Mouse (Mus musculus) left cerebral cortex, postnatal 14 days (tissue): ENCODE measurements around the gene Rassf1. TPM values are rescaled to one million over a fixed set of nuclear protein-coding genes. Genes with fewer than 3 reads are reported as not detected.

Experiments
- DNase-seq, 2 experiments: peaks; one replicate each; pipeline ENCODE4 v3.0.0; 2021 to 2022; ENCODE audit warnings: low spot score in 2 of 2, mixed read lengths in 1 of 2
- intact Hi-C: fragments of 180-260 bp; cut with DNase I; formaldehyde crosslinking; loops from one replicate; pipeline ENCODE4 v1.15.1; 2025
- total RNA-seq, 2 experiments: library from RNA; stranded (reverse); gene quantifications; 2 replicates each; pipeline ENCODE4 v1.2.3; 2021

Gene Rassf1
- total RNA-seq, 2 experiments from 2014 or later: 14.0 to 14.6 TPM

- intact Hi-C loops: no loop called here
Observed at GRCm38 (mm10) chr9:107593101-107593976, 42.0 kb downstream of the Rassf1 start.

GRCm38 (mm10) chr9:107594281-107595062, 43.1 kb downstream of the Rassf1 start:
- intact Hi-C loops: no loop called here
- no peak for DNase-seq

More at GRCm38 (mm10) chr9:107593101-107593976, 42.0 kb downstream of the Rassf1 start:
- no peak for DNase-seq

DNA sequence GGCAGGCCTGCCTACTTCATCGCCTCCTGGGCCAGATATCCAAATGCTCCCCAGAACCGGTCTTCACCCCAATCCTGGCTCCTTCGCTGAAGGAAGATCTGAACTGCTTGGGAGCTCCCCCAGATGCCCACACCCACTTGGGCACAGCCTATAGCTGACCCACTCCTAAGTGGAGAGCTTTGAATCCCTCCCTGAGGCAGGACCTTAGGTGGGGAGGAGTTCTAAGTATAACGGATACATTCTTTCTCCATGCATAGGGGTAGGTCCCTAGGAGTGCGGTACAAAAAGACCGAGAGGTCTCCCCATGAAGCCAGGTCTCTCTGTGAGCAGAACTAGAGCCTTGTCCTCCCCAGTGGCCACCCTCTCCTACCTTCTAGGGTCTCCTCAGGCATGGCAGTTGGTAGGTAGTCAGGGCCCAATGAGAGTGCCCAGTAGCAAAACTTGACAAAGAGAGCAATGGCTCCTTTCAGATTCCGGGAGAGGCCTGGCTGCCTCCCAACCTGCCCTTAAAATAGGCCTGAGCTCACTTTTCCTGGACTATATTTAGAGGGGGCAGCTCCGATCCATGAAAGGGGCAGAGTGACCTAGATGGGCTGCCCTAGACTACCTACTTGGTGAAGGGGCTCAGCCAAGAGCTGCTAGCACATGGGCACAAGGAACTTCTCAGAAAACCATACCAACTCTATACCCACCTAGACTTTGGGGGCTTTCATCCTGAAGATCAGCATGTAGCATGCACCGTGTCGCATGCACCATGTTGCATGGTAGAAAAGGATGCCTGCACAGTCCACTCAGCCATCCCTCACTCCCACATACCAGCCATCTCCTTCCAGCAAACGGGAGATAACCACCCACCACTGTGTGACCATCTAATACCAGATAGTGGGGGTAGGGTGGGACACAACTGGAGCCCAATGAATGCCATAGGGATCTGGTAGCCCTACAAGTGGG, 45.5 kb downstream of the Rassf1 start:
- intact Hi-C loops: no loop called here
- no peak for DNase-seq

DNA sequence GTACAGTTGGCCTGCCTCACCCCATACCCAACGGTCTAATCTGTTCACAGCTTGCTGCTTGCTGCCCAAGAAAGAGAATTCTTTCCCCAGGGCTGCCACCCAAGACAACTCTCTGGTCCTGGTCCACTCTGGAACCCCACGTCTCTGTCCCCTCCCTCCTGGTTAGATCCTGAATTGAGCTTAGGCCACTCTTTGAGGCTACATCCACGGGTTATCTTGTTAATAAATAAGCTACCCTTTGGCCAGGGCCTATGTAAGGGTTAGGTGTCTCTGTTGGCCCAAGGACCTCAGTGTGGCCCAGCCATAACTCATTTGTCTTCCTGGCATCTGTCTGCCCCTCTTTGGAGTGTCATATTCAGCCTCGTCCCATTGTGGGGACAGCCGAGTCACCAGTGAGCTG, 47.0 kb downstream of the Rassf1 start:
- no peak for DNase-seq
- intact Hi-C loops: no loop called here

DNA sequence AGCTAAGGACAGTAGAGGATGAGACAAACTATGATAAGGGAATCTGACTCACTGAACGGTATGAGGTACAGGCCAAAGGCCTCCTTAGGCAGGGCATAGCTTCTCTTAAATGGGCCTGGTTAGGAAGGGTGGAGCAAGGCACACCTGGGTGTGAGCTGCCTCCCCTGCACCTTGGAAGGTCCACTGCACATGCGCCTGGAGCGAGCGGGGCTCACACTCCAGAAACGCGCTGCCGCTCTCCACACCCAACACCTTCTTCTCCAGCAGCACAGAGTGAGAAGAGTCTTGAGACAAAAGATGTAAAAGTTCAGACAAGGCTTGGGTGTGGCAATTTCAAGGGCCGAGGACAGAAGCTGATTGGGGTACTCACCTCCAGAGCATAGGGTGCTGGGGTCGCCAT, 48.1 kb downstream of the Rassf1 start:
- DNase-seq: no peak
- intact Hi-C loops: no loop called here

GRCm38 (mm10) chr9:107599842-107600241, 48.5 kb downstream of the Rassf1 start:
- peak in 1 of 2 experiments; percentile 44 for DNase-seq
- intact Hi-C loops: loop anchor here (5.0 kb wide), 1 partner anchor 137 kb away; no protein-coding TSS in a partner anchor

DNA sequence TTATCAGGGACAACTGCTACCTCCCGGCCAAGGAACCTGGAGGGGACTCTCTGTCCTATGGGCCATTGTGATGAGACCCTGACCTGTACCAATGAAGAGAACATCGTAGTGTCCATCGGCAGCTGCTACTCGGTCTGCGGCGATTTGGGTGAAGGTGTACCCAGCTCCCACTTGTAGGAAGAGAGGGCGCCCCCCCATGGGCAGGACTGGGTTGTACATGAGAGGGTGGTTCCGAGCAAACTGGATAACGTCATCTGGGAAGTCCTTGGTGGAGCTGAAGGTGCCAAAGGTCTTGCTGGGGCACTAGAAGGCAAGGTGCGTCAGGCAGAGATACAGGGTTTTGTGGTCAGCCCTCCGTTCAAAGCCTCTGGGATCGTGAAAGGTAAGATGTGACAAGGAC, 49.4 kb downstream of the Rassf1 start:
- DNase-seq: no peak
- intact Hi-C loops: loop anchor here (5.0 kb wide), 1 partner anchor 137 kb away; no protein-coding TSS in a partner anchor

DNA sequence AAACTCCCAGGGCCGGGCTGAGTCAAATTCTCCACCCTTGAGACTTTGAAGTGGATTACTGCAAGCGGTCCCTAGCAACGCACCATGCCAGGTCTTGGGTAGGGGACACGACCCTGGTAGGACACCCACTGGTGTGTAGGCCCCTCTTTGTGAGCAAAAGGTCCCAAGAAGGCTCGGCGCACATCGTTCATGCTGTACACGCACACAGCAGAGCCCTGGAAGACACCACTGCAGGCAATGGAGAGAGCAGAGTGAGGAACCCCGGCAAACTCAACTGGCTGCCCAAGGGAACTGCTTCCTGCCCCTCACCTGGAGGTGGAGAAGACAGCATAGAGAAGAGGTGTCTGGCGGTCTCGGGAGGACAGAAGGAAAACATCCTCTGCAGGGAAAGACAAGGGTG, 49.9 kb downstream of the Rassf1 start:
- no peak for DNase-seq
- intact Hi-C loops: loop anchor here (5.0 kb wide), 1 partner anchor 136 kb away; no protein-coding TSS in a partner anchor

DNA sequence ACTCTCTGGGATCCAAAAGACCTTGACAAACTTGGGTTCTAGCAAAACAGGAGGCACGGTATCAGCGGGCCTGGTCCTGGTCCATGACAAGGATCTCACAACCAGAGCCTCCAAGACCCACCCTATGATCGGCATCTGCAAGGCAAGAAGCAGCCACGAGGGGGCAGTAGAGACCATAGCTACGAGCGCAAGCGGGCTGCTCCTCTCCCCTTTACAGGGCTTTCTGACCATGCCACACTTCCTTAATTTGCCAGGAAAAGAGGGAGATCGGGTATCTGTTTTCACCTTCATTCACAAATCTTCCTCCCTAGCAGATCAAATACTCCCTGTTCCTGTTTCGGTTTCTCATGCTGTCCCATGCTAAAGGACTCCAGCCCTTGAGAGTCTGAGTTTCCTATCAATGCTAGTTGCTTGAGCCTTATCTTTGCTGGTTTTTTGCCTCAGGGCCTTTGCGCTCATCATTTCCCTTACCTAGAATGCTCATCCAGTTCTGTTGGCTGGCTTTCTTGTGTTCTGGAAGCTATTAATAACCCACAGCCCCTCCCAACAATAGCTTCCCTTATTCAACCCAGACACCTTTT, 50.8 kb downstream of the Rassf1 start:
- peak; percentile 89 to 95 for DNase-seq
- intact Hi-C loops: loop anchor here (1.0 to 5.0 kb wide), 3 partner anchors 42 to 135 kb away; no protein-coding TSS in a partner anchor

- intact Hi-C loops: loop anchor here (2.0 to 5.0 kb wide), 2 partner anchors 74 to 134 kb away; no protein-coding TSS in a partner anchor
- DNase-seq: no peak
Observed at GRCm38 (mm10) chr9:107603251-107603650, 51.9 kb downstream of the Rassf1 start.

DNA sequence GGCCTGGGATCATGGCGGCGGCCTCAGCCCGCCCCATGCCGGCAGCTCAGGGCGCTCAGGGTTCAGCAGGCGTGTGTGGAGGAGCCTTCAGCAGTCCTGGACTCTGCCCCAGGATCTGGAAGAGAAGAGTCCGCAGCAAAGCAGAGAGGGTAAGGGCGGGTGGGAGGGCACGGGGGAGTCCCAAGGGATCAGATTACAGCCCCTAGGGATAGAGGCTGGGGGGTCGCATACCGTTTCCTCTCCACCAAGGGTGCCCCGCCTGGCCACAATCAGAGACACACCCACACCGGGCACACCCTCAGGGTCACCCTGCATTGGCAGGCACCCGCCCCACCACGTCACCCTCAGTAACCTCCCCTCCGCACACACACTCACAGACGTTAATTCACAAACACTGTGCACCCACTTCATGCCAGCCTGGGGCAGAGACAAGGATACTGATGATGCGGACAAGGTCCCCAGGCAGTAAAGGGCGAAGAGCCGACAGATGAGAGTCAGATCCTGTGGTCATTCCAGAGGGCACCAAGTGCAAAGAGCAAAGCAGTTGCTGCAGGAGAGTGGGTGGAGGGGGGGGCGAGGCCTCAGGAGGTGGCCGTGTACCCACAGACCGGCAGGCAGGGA, 53.8 kb downstream of the Rassf1 start:
- DNase-seq: no peak
- intact Hi-C loops: no loop called here

GRCm38 (mm10) chr9:107606591-107606990, 55.2 kb downstream of the Rassf1 start:
- DNase-seq: no peak

DNA sequence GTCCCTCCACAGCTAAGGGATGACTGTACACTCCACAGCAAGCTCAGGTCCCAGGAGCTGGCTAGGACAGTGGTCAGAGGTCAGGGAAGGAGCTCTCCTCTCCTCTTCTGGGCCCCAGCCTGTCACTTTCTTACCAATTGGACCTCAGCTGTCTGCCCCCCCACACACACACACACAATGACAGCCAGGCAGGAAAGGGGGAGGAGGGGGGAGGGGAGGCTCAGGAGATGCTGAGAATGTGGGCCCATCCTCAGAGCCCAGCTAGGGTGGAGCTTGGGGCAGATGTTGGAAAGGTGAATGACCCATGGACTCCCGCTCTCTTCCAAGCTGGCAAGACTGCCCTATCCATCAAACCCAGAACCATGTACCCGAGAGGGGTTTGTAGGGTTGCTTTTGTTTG, 55.7 kb downstream of the Rassf1 start:
- DNase-seq: no peak
- intact Hi-C loops: no loop called here

More at GRCm38 (mm10) chr9:107606591-107606990, 55.2 kb downstream of the Rassf1 start:
- intact Hi-C loops: no loop called here

- intact Hi-C loops: no loop called here
- no peak for DNase-seq
Observed at GRCm38 (mm10) chr9:107607653-107608245, 56.4 kb downstream of the Rassf1 start.

GRCm38 (mm10) chr9:107608741-107609432, 57.5 kb downstream of the Rassf1 start, which contains the start of gene Sema3b:
Gene Sema3b (minus strand): TSS chr9:107609229.
- intact Hi-C loops: no loop called here
- DNase-seq: no peak

DNA sequence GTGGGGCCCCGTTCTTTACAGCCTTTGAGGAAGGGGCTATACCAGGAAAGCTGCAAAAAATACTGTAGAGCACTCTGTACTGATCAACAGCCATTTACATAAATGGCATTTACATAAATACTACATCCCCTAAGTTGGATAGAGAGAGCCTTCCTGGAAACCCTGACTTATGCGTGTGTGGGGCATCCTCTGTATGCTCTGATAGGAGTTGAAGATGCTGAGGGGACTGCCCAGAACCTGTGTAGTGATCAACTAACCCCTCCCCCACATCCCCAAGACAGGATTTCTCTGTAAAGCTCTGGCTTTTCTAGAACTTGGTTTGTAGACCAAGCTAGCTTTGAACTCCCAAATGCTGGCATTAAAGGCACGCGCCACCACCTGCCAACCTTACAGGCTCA, 58.1 kb downstream of the Rassf1 start:
- no peak for DNase-seq
- intact Hi-C loops: no loop called here
